Mouse (Mus musculus) heart, embryonic 14.5 days (tissue): ENCODE results near the gene Aldh4a1. TPM values are rescaled to one million over a fixed set of nuclear protein-coding genes. Genes with fewer than 3 reads are reported as not detected.

Experiments
- ATAC-seq: fragments of 200-750 bp; cut with Nextera tagmentation; 2 replicates; pipeline ENCODE4 v1.8.0; 2017; ENCODE audit warnings: low read depth, moderate TSS enrichment; ENCODE audit not compliant: insufficient number of reproducible peaks, insufficient read depth, low FRiP score
- H3K27ac ChIP-seq, 2 experiments: fragments of 200-500 bp in 1 of 2; fragments of 300-500 bp in 1 of 2; sonication (generic) in 1 of 2; replicated peaks in 1 of 2; 2 replicates each; pipeline ENCODE4 v1.5.1; 2012 to 2014; ENCODE audit warnings: low read depth in 2 of 2, low read length in 2 of 2, control low read depth in 1 of 2, mild to moderate bottlenecking in 1 of 2, mixed read lengths in 1 of 2; ENCODE audit not compliant: control insufficient read depth in 1 of 2, insufficient read depth in 1 of 2
- H3K27me3 ChIP-seq: fragments of 300-500 bp; sonication (generic); 2 replicates; pipeline ENCODE4 v1.6.1; 2014; ENCODE audit warnings: mild to moderate bottlenecking, low read length, control low read depth; ENCODE audit not compliant: control insufficient read depth, insufficient read depth
- H3K36me3 ChIP-seq: fragments of 300-500 bp; sonication (generic); 2 replicates; pipeline ENCODE4 v1.6.1; 2014; ENCODE audit warnings: mild to moderate bottlenecking, control low read depth, low read length, mixed read lengths; ENCODE audit not compliant: control insufficient read depth, insufficient read depth
- H3K4me1 ChIP-seq, 2 experiments: fragments of 200-500 bp in 1 of 2; fragments of 300-500 bp in 1 of 2; sonication (generic) in 1 of 2; 2 replicates each; pipeline ENCODE4 v1.6.1; 2012 to 2014; ENCODE audit warnings: low read length in 2 of 2, control low read depth in 1 of 2, mixed read lengths in 1 of 2; ENCODE audit not compliant: control insufficient read depth in 2 of 2, insufficient read depth in 2 of 2
- H3K4me2 ChIP-seq: fragments of 300-500 bp; sonication (generic); 2 replicates; pipeline ENCODE4 v1.6.1; 2014; ENCODE audit warnings: mild to moderate bottlenecking, low read length
- H3K4me3 ChIP-seq, 2 experiments: fragments of 200-500 bp in 1 of 2; fragments of 300-500 bp in 1 of 2; sonication (generic) in 1 of 2; 2 replicates each; pipeline ENCODE4 v1.5.1; 2012 to 2014; ENCODE audit warnings: low read length in 2 of 2, mild to moderate bottlenecking in 2 of 2, control low read depth in 1 of 2, low read depth in 1 of 2, moderate library complexity in 1 of 2; ENCODE audit not compliant: control insufficient read depth in 1 of 2, insufficient read depth in 1 of 2
- H3K9ac ChIP-seq: fragments of 300-500 bp; sonication (generic); 2 replicates; pipeline ENCODE4 v1.6.1; 2014; ENCODE audit warnings: mild to moderate bottlenecking, low read length
- H3K9me3 ChIP-seq: fragments of 300-500 bp; sonication (generic); 2 replicates; pipeline ENCODE4 v1.6.1; 2016; ENCODE audit warnings: low read length, control low read depth; ENCODE audit not compliant: control insufficient read depth
- WGBS: fragments of 180-500 bp; shearing (Covaris S2); extraction: QIAGEN DNeasy Blood & Tissue Kit; methylation state at CpG from one replicate; pipeline ENCODE4 v1.1.7; 2014; 5-methylcytosine and 5-hydroxymethylcytosine counted together
- polyA plus RNA-seq: library from polyadenylated mRNA; unstranded; fragments of >200 nt; fragmentation: Nextera tagmentation; extraction: Ambion mirVana; gene quantifications from 2 replicates; pipeline ENCODE4 v1.2.1, GENCODE M21; 2014

Gene Aldh4a1
- polyA plus RNA-seq, 1 experiment from 2014 or later: 13.4 TPM

DNA sequence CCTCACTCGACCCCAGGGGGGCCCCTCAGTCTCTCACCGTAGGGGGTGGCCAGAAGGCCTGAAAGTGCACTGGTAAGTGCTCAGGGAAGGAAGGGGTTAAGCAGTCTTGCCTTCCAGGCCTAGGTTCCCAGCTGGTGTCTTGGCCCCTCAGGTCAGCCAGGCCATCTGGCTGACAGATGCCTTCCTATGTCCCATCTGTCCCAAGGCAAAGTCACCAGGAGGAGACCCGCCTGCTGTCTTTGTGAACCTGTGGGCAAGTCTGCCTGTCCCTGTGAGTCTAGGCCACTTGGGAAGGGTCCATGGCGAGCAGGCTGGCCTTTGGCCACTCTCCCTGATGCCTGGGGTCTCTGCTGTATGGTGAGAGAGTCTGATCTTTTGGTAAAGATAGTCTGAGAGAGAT, 32.2 kb upstream of the Aldh4a1 start:
- no peak overlapping the region for H3K27ac ChIP-seq
- H3K9ac ChIP-seq: no peak overlapping the region
- no peak for ATAC-seq
- no peak overlapping the region for H3K4me3 ChIP-seq
- no peaks in the 10 kb centered on the region for H3K27me3 ChIP-seq
- no peak overlapping the region for H3K4me2 ChIP-seq
- peaks cover 24 to 37% of the 10 kb centered on the region in 2 experiments for H3K4me1 ChIP-seq
- H3K36me3 ChIP-seq: no peaks in the 10 kb centered on the region
- WGBS: 60% methylated on average over 4 of the region's 4 CpGs
- H3K9me3 ChIP-seq: no peaks in the 10 kb centered on the region

- H3K4me2 ChIP-seq: no peak overlapping the region
- H3K4me1 ChIP-seq: peaks cover 28 to 45% of the 10 kb centered on the region in 2 experiments
- H3K4me3 ChIP-seq: no peak overlapping the region
- ATAC-seq: no peak
- no peak overlapping the region for H3K9ac ChIP-seq
- H3K27ac ChIP-seq: no peak overlapping the region
- no peaks in the 10 kb centered on the region for H3K9me3 ChIP-seq
- H3K27me3 ChIP-seq: no peaks in the 10 kb centered on the region
- WGBS: 62% methylated on average over 7 of the region's 7 CpGs
- H3K36me3 ChIP-seq: no peaks in the 10 kb centered on the region
These were observed 29.8 kb upstream of the Aldh4a1 start for GRCm38 (mm10) chr4:139592895-139593294.

- Histone ChIP-seq H3K9me3 (no peaks in the 10 kb centered on the region), H3K4me1 (peaks cover 33 to 50% of the 10 kb centered on the region in 2 experiments), H3K4me2 (no peak overlapping the region), H3K27me3 (no peaks in the 10 kb centered on the region), H3K36me3 (no peaks in the 10 kb centered on the region), H3K4me3 (no peak overlapping the region), H3K27ac (no peak overlapping the region), H3K9ac (no peak overlapping the region)
- WGBS: 77% methylated on average over 6 of the region's 6 CpGs
- ATAC-seq: no peak
These were observed 29.3 kb upstream of the Aldh4a1 start for GRCm38 (mm10) chr4:139593383-139593782.

DNA sequence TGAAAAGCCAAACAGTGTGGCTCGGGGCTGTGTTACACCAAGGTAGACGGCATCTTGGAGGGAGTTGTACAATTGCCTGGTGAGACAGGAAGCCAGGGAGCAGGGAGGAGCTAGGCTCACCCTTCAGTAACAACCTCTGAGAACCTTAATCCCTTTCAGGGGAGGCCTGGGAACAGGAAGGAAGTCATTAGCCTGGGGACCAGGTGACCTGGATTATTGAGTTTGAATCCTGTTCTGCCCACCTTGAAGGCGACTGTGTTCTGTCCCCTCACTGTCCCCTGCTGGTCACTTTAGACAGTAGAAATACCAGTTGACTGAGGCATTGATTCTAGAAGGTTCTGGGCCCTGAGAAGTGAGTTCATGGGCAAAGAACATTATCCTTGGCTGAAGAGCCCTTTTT, 28.6 kb upstream of the Aldh4a1 start:
- no peaks in the 10 kb centered on the region for H3K27me3 ChIP-seq
- H3K36me3 ChIP-seq: no peaks in the 10 kb centered on the region
- 0 out of 4 replicates have a peak overlapping the region, but pooled peaks of 1 of the 2 experiments have one; percentile 16 for H3K27ac ChIP-seq
- H3K9ac ChIP-seq: no peak overlapping the region
- no peak for ATAC-seq
- H3K4me1 ChIP-seq: peaks cover 38 to 53% of the 10 kb centered on the region in 2 experiments
- no peak overlapping the region for H3K4me3 ChIP-seq
- H3K9me3 ChIP-seq: no peaks in the 10 kb centered on the region
- no peak overlapping the region for H3K4me2 ChIP-seq
- 69% methylated on average over 3 of the region's 3 CpGs for WGBS

- no peak for ATAC-seq
- Histone ChIP-seq H3K36me3 (no peaks in the 10 kb centered on the region), H3K4me3 (no peak overlapping the region), H3K4me1 (peaks cover 54 to 63% of the 10 kb centered on the region in 2 experiments), H3K4me2 (no peak overlapping the region), H3K9ac (no peak overlapping the region), H3K27me3 (no peaks in the 10 kb centered on the region), H3K9me3 (no peaks in the 10 kb centered on the region), H3K27ac (peak overlapping the region in 1 of 2 experiments; percentile 79; a peak in 3 of 4 replicates)
- 45% methylated on average over 9 of the region's 9 CpGs for WGBS
These were observed 26.0 kb upstream of the Aldh4a1 start for GRCm38 (mm10) chr4:139596715-139597114.

GRCm38 (mm10) chr4:139597286-139598284, 25.1 kb upstream of the Aldh4a1 start:
- Histone ChIP-seq H3K4me1 (peaks cover 63 to 70% of the 10 kb centered on the region in 2 experiments), H3K9ac (peak overlapping the region; percentile 23; the same call in 1 of the 2 replicates), H3K4me3 (peak overlapping the region in 1 of 2 experiments; percentile 22; a peak in 1 of 4 replicates), H3K36me3 (no peaks in the 10 kb centered on the region), H3K27ac (peak overlapping the region; percentile 79 to 94), H3K9me3 (no peaks in the 10 kb centered on the region), H3K27me3 (no peaks in the 10 kb centered on the region), H3K4me2 (peak overlapping the region; percentile 52)
- 35% methylated on average over 20 of the region's 20 CpGs for WGBS
- ATAC-seq: no peak

GRCm38 (mm10) chr4:139598356-139598755, 24.3 kb upstream of the Aldh4a1 start:
- H3K36me3 ChIP-seq: no peaks in the 10 kb centered on the region
- WGBS: 11% methylated on average over 13 of the region's 13 CpGs
- H3K27ac ChIP-seq: peak overlapping the region; percentile 79 to 94
- H3K9ac ChIP-seq: peak overlapping the region; percentile 18
- H3K27me3 ChIP-seq: no peaks in the 10 kb centered on the region
- H3K4me1 ChIP-seq: peaks cover 68 to 75% of the 10 kb centered on the region in 2 experiments
- H3K4me3 ChIP-seq: peak overlapping the region; percentile 22 to 23
- no peak for ATAC-seq
- peak overlapping the region; percentile 52 for H3K4me2 ChIP-seq
- H3K9me3 ChIP-seq: no peaks in the 10 kb centered on the region
